Mouse (Mus musculus): ENCODE results near the gene Gucy2c. TPM values are rescaled to one million over a fixed set of nuclear protein-coding genes. Genes with fewer than 3 reads are reported as not detected.

The Gucy2c gene
- total RNA-seq, 1 experiment, result 0.09 TPM

DNA sequence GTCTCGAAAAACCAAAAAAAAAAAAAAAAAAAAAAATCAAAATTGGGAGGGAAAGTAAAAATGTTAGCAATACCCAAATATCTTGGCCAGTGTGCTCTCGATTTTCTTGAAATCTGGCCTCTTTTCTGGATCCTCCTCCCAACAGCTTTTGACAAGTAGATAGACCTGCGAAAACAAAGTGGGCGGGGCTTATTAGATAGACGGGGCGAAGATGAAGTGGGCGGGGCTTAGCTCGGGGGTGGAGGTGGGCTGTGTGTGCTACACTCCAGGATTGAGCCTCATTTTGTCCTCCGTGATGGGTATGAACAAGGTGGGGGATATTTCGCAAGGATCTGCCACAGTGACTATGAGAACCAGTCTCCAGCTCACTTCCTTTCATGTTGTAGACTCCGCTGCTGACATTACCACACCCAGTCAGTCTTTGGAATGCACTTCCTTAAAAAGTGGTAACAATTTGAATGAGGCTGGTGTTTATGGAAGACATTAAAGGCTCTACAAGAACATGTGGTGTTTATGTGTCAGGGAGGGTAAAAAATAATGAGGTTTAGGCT lies 65.6 kb downstream of the Gucy2c start:
- H3K36me3 ChIP-seq (ENCODE audit: control insufficient read depth, insufficient read depth, low read length, poor library complexity, severe bottlenecking), result no peaks in the 10 kb centered on the region
- no peak for TF ChIP-seq MAFK (IDR thresholded peaks at IDR 0.05; ENCODE audit: insufficient read depth, low read depth, low read length)
- peak; percentile 41; the same call in 1 of the 2 replicates for TF ChIP-seq ZNF384 (IDR thresholded peaks at IDR 0.05; ENCODE audit: low read depth, low read length)
- H3K4me1 ChIP-seq (ENCODE audit: control insufficient read depth in 2 of 2, insufficient read depth in 2 of 2, low read length in 2 of 2, poor library complexity in 1 of 2), result peaks cover 0 to 5% of the 10 kb centered on the region in 2 experiments; a peak in 2 of 4 replicates
- DNase-seq (ENCODE audit: low read depth, low spot score), result no peak
- H3K4me3 ChIP-seq (ENCODE audit: insufficient read depth in 1 of 2, low read depth in 1 of 2, low read length in 2 of 2, poor library complexity in 1 of 2, severe bottlenecking in 1 of 2), result no peak overlapping the region
- no peak overlapping the region for H3K27ac ChIP-seq (ENCODE audit: insufficient read depth, low read depth, low read length, poor library complexity, severe bottlenecking)
- no peak overlapping the region for H3K9ac ChIP-seq (ENCODE audit: insufficient read depth, low read depth, low read length, poor library complexity, severe bottlenecking)
- in situ Hi-C loops (cut with MboI; ENCODE audit: low sequenced_read_pairs in 2 of 2, unreplicated experiment in 2 of 2), result no loop called here
- no peaks in the 10 kb centered on the region for H3K9me3 ChIP-seq (ENCODE audit: control insufficient read depth, insufficient read depth, low read depth, low read length)

GRCm38 (mm10) chr6:136714097-136714496 lies 67.5 kb downstream of the Gucy2c start:
- DNase-seq (ENCODE audit: low read depth, low spot score), result no peak
- no peaks in the 10 kb centered on the region for H3K9me3 ChIP-seq (ENCODE audit: control insufficient read depth, insufficient read depth, low read depth, low read length)
- H3K36me3 ChIP-seq (ENCODE audit: control insufficient read depth, insufficient read depth, low read length, poor library complexity, severe bottlenecking), result no peaks in the 10 kb centered on the region
- peaks cover 0 to 2% of the 10 kb centered on the region in 2 experiments; a peak in 2 of 4 replicates for H3K4me1 ChIP-seq (ENCODE audit: control insufficient read depth in 2 of 2, insufficient read depth in 2 of 2, low read length in 2 of 2, poor library complexity in 1 of 2)
- in situ Hi-C loops (cut with MboI; ENCODE audit: low sequenced_read_pairs in 2 of 2, unreplicated experiment in 2 of 2), result no loop called here
- H3K27ac ChIP-seq (ENCODE audit: insufficient read depth, low read depth, low read length, poor library complexity, severe bottlenecking), result no peak overlapping the region
- H3K4me3 ChIP-seq (ENCODE audit: insufficient read depth in 1 of 2, low read depth in 1 of 2, low read length in 2 of 2, poor library complexity in 1 of 2, severe bottlenecking in 1 of 2), result no peak overlapping the region
- H3K9ac ChIP-seq (ENCODE audit: insufficient read depth, low read depth, low read length, poor library complexity, severe bottlenecking), result no peak overlapping the region
- TF ChIP-seq CHD2 (IDR thresholded peaks at IDR 0.05; ENCODE audit: low read depth, low read length) (no peak), ZNF384 (IDR thresholded peaks at IDR 0.05; ENCODE audit: low read depth, low read length) (no peak), MAFK (IDR thresholded peaks at IDR 0.05; ENCODE audit: insufficient read depth, low read depth, low read length) (no peak), HCFC1 (IDR thresholded peaks at IDR 0.05; ENCODE audit: borderline replicate concordance, insufficient read depth, low read length) (no peak), ZC3H11A (IDR thresholded peaks at IDR 0.05; ENCODE audit: borderline replicate concordance, low read depth, low read length) (no peak)

DNA sequence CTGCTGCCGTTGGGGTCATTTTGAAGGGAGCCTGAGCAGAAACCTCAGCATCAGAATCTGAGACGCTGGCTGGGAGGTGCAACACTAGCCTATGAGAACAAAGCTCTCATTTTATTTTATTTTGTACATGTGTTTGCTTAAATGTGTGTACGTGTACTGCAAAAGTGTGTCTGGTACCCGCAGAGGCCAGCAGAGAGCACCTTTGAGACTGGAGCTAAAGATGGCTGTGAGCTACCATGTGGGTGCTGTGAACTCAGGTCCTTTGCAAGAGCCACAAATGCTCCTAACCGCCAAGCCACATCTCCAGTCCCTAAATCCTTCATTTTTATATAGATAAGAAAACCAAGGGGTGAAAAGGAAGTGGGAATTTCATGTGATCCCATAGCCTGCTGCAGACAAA lies 71.2 kb downstream of the Gucy2c start:
- Histone ChIP-seq H3K4me1 (ENCODE audit: control insufficient read depth in 2 of 2, insufficient read depth in 2 of 2, low read length in 2 of 2, poor library complexity in 1 of 2) (no peaks in the 10 kb centered on the region), H3K4me3 (ENCODE audit: insufficient read depth in 1 of 2, low read depth in 1 of 2, low read length in 2 of 2, poor library complexity in 1 of 2, severe bottlenecking in 1 of 2) (no peak overlapping the region), H3K9me3 (ENCODE audit: control insufficient read depth, insufficient read depth, low read depth, low read length) (no peaks in the 10 kb centered on the region), H3K36me3 (ENCODE audit: control insufficient read depth, insufficient read depth, low read length, poor library complexity, severe bottlenecking) (no peaks in the 10 kb centered on the region), H3K9ac (ENCODE audit: insufficient read depth, low read depth, low read length, poor library complexity, severe bottlenecking) (no peak overlapping the region), H3K27ac (ENCODE audit: insufficient read depth, low read depth, low read length, poor library complexity, severe bottlenecking) (no peak overlapping the region)
- TF ChIP-seq CHD2 (IDR thresholded peaks at IDR 0.05; ENCODE audit: low read depth, low read length), result no peak
- no peak for TF ChIP-seq ZNF384 (IDR thresholded peaks at IDR 0.05; ENCODE audit: low read depth, low read length)
- TF ChIP-seq HCFC1 (IDR thresholded peaks at IDR 0.05; ENCODE audit: borderline replicate concordance, insufficient read depth, low read length), result no peak
- TF ChIP-seq MAFK (IDR thresholded peaks at IDR 0.05; ENCODE audit: insufficient read depth, low read depth, low read length), result no peak
- no peak for TF ChIP-seq ZC3H11A (IDR thresholded peaks at IDR 0.05; ENCODE audit: borderline replicate concordance, low read depth, low read length)
- in situ Hi-C loops (cut with MboI; ENCODE audit: low sequenced_read_pairs in 2 of 2, unreplicated experiment in 2 of 2), result no loop called here
- DNase-seq (ENCODE audit: low read depth, low spot score), result no peak

DNA sequence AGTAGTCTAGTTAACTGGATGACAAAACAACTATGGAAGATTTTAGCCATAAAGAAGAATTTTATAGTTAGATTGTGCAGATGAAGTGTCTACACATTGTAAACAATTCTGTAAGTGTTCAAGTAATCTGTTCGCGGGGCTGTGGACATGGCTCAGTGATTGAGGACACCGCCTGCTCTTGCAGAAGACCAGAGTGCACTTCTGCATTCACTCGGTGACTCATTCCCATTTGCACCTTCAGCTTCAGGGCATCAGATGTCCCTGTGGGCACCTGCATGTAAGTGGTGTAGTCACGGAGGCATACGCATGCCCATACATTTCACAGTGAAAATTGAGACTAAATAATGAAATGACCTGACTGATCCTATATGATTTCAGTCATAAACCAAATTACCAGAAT lies 73.0 kb downstream of the Gucy2c start:
- no peak for TF ChIP-seq ZC3H11A (IDR thresholded peaks at IDR 0.05; ENCODE audit: borderline replicate concordance, low read depth, low read length)
- TF ChIP-seq CHD2 (IDR thresholded peaks at IDR 0.05; ENCODE audit: low read depth, low read length), result no peak
- TF ChIP-seq MAFK (IDR thresholded peaks at IDR 0.05; ENCODE audit: insufficient read depth, low read depth, low read length), result no peak
- TF ChIP-seq ZNF384 (IDR thresholded peaks at IDR 0.05; ENCODE audit: low read depth, low read length), result no peak
- no peak for TF ChIP-seq HCFC1 (IDR thresholded peaks at IDR 0.05; ENCODE audit: borderline replicate concordance, insufficient read depth, low read length)
- Histone ChIP-seq H3K9me3 (ENCODE audit: control insufficient read depth, insufficient read depth, low read depth, low read length) (no peaks in the 10 kb centered on the region), H3K36me3 (ENCODE audit: control insufficient read depth, insufficient read depth, low read length, poor library complexity, severe bottlenecking) (no peaks in the 10 kb centered on the region), H3K4me3 (ENCODE audit: insufficient read depth in 1 of 2, low read depth in 1 of 2, low read length in 2 of 2, poor library complexity in 1 of 2, severe bottlenecking in 1 of 2) (no peak overlapping the region), H3K4me1 (ENCODE audit: control insufficient read depth in 2 of 2, insufficient read depth in 2 of 2, low read length in 2 of 2, poor library complexity in 1 of 2) (no peaks in the 10 kb centered on the region), H3K27ac (ENCODE audit: insufficient read depth, low read depth, low read length, poor library complexity, severe bottlenecking) (no peak overlapping the region), H3K9ac (ENCODE audit: insufficient read depth, low read depth, low read length, poor library complexity, severe bottlenecking) (no peak overlapping the region)
- DNase-seq (ENCODE audit: low read depth, low spot score), result no peak
- in situ Hi-C loops (cut with MboI; ENCODE audit: low sequenced_read_pairs in 2 of 2, unreplicated experiment in 2 of 2), result no loop called here

DNA sequence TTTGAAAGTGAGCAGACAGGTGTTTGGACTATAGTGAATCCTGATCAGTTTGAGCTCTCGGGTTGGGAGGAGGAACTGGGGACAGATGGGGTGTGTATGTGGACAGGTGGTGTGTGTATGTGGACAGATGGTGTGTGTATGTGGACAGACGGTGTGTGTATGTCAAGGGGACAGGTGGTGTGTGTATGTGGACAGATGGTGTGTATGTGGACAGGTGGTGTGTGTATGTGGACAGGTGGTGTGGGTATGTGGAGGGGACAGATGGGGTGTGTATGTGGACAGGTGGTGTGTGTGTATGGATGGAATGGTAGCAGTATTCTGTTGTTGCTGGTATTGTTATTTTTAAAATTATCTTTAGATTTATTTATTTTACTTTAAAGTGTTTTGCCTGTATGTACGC lies 79.7 kb downstream of the Gucy2c start:
- no peaks in the 10 kb centered on the region for H3K4me1 ChIP-seq (ENCODE audit: control insufficient read depth in 2 of 2, insufficient read depth in 2 of 2, low read length in 2 of 2, poor library complexity in 1 of 2)
- TF ChIP-seq CHD2 (IDR thresholded peaks at IDR 0.05; ENCODE audit: low read depth, low read length), result no peak
- no peak for TF ChIP-seq HCFC1 (IDR thresholded peaks at IDR 0.05; ENCODE audit: borderline replicate concordance, insufficient read depth, low read length)
- no peak for TF ChIP-seq MAFK (IDR thresholded peaks at IDR 0.05; ENCODE audit: insufficient read depth, low read depth, low read length)
- TF ChIP-seq ZNF384 (IDR thresholded peaks at IDR 0.05; ENCODE audit: low read depth, low read length), result no peak
- no peak for TF ChIP-seq ZC3H11A (IDR thresholded peaks at IDR 0.05; ENCODE audit: borderline replicate concordance, low read depth, low read length)

More for the DNA sequence above, 79.7 kb downstream of the Gucy2c start:
- Histone ChIP-seq H3K27ac (ENCODE audit: insufficient read depth, low read depth, low read length, poor library complexity, severe bottlenecking) (no peak overlapping the region), H3K9ac (ENCODE audit: insufficient read depth, low read depth, low read length, poor library complexity, severe bottlenecking) (no peak overlapping the region), H3K9me3 (ENCODE audit: control insufficient read depth, insufficient read depth, low read depth, low read length) (no peaks in the 10 kb centered on the region), H3K4me3 (ENCODE audit: insufficient read depth in 1 of 2, low read depth in 1 of 2, low read length in 2 of 2, poor library complexity in 1 of 2, severe bottlenecking in 1 of 2) (no peak overlapping the region), H3K36me3 (ENCODE audit: control insufficient read depth, insufficient read depth, low read length, poor library complexity, severe bottlenecking) (no peaks in the 10 kb centered on the region)
- no peak for DNase-seq (ENCODE audit: low read depth, low spot score)
- in situ Hi-C loops (cut with MboI; ENCODE audit: low sequenced_read_pairs in 2 of 2, unreplicated experiment in 2 of 2), result no loop called here
